Mouse (Mus musculus): Measurements from ENCODE around the gene Baiap2l2.

GRCm38 (mm10) chr15:79273020-79273419, 12.3 kb downstream of the Baiap2l2 start:
- TF ChIP-seq CTCF (IDR thresholded peaks at IDR 0.05; ENCODE audit: control insufficient read depth, insufficient read depth, low read length) (no peak), POLR2A (IDR thresholded peaks at IDR 0.05; ENCODE audit: borderline replicate concordance, control insufficient read depth, low read depth, low read length) (no peak)

Measured in bone marrow, adult 2 months (tissue).